Comparison of ENCODE assay signal across 9 mouse cellular contexts in genomic region chr11:117686021-117686420, GRCm38 (mm10). TPM values are rescaled to one million over a fixed set of nuclear protein-coding genes. Genes with fewer than 3 reads are reported as not detected.
DNase-seq lines count a peak whose midpoint lies in the region; ATAC-seq lines count a peak whose summit lies in the region.
"Had no signal": no experiment of that assay in that cellular context is flagged by ENCODE, and none has a peak within 500 bp of the region (broad histone marks: within the 10 kb centered on the region; RNA-seq: fewer than 3 reads in every experiment).

No protein-coding gene starts in this region.

- H3K4me3 ChIP-seq in kidney, embryonic 16.5 days (ENCODE audit: low read length): no peak overlapping the region
- H3K4me3 ChIP-seq in hindbrain, embryonic 11.5 days (ENCODE audit: low read depth, low read length): no peak overlapping the region
- H3K4me3 ChIP-seq: heart, embryonic 15.5 days had no signal

- no peaks in the 10 kb centered on the region for H3K27me3 ChIP-seq in kidney, embryonic 16.5 days (ENCODE audit: insufficient read depth, low read length)
- H3K27me3 ChIP-seq in hindbrain, embryonic 11.5 days (ENCODE audit: control insufficient read depth, insufficient read depth, low read length): no peaks in the 10 kb centered on the region
- H3K27me3 ChIP-seq: heart, embryonic 15.5 days had no signal

- peak overlapping the region; percentile 33 for H3K4me2 ChIP-seq in kidney, embryonic 16.5 days (replicated peaks; ENCODE audit: low read depth, low read length)
- H3K4me2 ChIP-seq in hindbrain, embryonic 11.5 days (replicated peaks; ENCODE audit: low read depth, low read length): no peak overlapping the region
- H3K4me2 ChIP-seq: heart, embryonic 15.5 days had no signal

- peak; percentile 83 for DNase-seq in heart, adult 11 months
- DNase-seq in heart, postnatal 36 days: no peak
- peak; percentile 92 for DNase-seq in R1 (ENCODE audit: low read depth, low spot score)
- DNase-seq in c-Kit-positive CD71-positive TER-119-positive erythroid progenitor cells, embryonic 14.5 days (ENCODE audit: low spot score): no peak
- no peak for DNase-seq in gastrocnemius, postnatal 36 days
- no peak for DNase-seq in hindbrain, embryonic 11.5 days (ENCODE audit: low spot score)

- peaks cover 30% of the 10 kb centered on the region for H3K4me1 ChIP-seq in kidney, embryonic 16.5 days (ENCODE audit: insufficient read depth, low read length)
- H3K4me1 ChIP-seq in hindbrain, embryonic 11.5 days (replicated peaks; ENCODE audit: control insufficient read depth, insufficient read depth, low read length): peaks cover 2% of the 10 kb centered on the region; the same call in 1 of the 2 replicates

- no peaks in the 10 kb centered on the region for H3K36me3 ChIP-seq in kidney, embryonic 16.5 days (ENCODE audit: insufficient read depth, low read length)
- H3K36me3 ChIP-seq in hindbrain, embryonic 11.5 days (ENCODE audit: control insufficient read depth, insufficient read depth, low read length): no peaks in the 10 kb centered on the region
- H3K36me3 ChIP-seq: heart, embryonic 15.5 days had no signal

- ATAC-seq in kidney, embryonic 16.5 days (ENCODE audit: low FRiP score, low TSS enrichment): peak; percentile 67
- ATAC-seq in neutrophil, adult 5-6 weeks (ENCODE audit: extremely low read depth, insufficient number of reproducible peaks, low FRiP score, poor library complexity, severe bottlenecking): peak; percentile 88
- no peak for ATAC-seq in hindbrain, embryonic 11.5 days (ENCODE audit: low FRiP score)

- intact Hi-C loops in heart, postnatal 36 days (cut with DNase I): no loop called here
- intact Hi-C loops in gastrocnemius, postnatal 36 days (cut with DNase I): no loop called here

- WGBS in kidney, embryonic 16.5 days: 58% methylated on average over 8 of the region's 8 CpGs
- 67% methylated on average over 8 of the region's 8 CpGs for WGBS in hindbrain, embryonic 11.5 days

- H3K9ac ChIP-seq in kidney, embryonic 16.5 days (replicated peaks; ENCODE audit: low read length): no peak overlapping the region
- no peak overlapping the region for H3K9ac ChIP-seq in hindbrain, embryonic 11.5 days (ENCODE audit: low read depth, low read length)
- H3K9ac ChIP-seq: heart, embryonic 15.5 days had no signal

- H3K9me3 ChIP-seq in kidney, embryonic 16.5 days (ENCODE audit: low read length): no peaks in the 10 kb centered on the region
- no peaks in the 10 kb centered on the region for H3K9me3 ChIP-seq in hindbrain, embryonic 11.5 days (ENCODE audit: control insufficient read depth, low read length)
- H3K9me3 ChIP-seq: heart, embryonic 15.5 days had no signal

- H3K27ac ChIP-seq in kidney, embryonic 16.5 days (ENCODE audit: low read length): peak overlapping the region; percentile 75; the same call in 1 of the 2 replicates
- H3K27ac ChIP-seq in hindbrain, embryonic 11.5 days (ENCODE audit: low read depth, low read length): no peak overlapping the region
- H3K27ac ChIP-seq: heart, embryonic 15.5 days had no signal

RNA-seq across cellular contexts. Expression of gene Tnrc6c, which starts 31.9 kb away (rescaled TPM):
- total RNA-seq in heart, postnatal 36 days (2021): 10 to 100 TPM; 28.1 to 34.1 TPM
- polyA plus RNA-seq in kidney, embryonic 16.5 days (2015; fragmentation: Nextera tagmentation; extraction: Ambion mirVana): 9.1 and 10.7 TPM in 2 replicates
- total RNA-seq in neutrophil, adult 5-6 weeks (2017): 60.0 and 60.8 TPM in 2 replicates
- 10 to 100 TPM; 15.0 to 19.6 TPM for total RNA-seq in gastrocnemius, postnatal 36 days (2021)
- polyA plus RNA-seq in hindbrain, embryonic 11.5 days (2014; fragmentation: Nextera tagmentation; extraction: Ambion mirVana): 17.0 and 20.6 TPM in 2 replicates

Comparison
In these comparisons a context has a peak if more than half of its experiments do, and no peak if none do; other contexts are left out.
1. DNase-seq: peak in heart, adult 11 months (single experiment) and R1 (single experiment); none in heart, postnatal 36 days (0 of 2), c-Kit-positive CD71-positive TER-119-positive erythroid progenitor cells, embryonic 14.5 days (single experiment), gastrocnemius, postnatal 36 days (0 of 2) and hindbrain, embryonic 11.5 days (single experiment).